Mouse (Mus musculus) heart, postnatal 4 days (tissue): ENCODE data around the gene Kcnma1. TPM values are rescaled to one million over a fixed set of nuclear protein-coding genes. Genes with fewer than 3 reads are reported as not detected.

ENCODE experiments used
- DNase-seq: peaks from one replicate; pipeline ENCODE4 v3.0.0; 2021
- total RNA-seq, 2 experiments: library from RNA; stranded (reverse); gene quantifications; 2 replicates each; pipeline ENCODE4 v1.2.3; 2021

The Kcnma1 gene
- total RNA-seq, 2 experiments from 2014 or later = 0.43 to 0.48 TPM

DNA sequence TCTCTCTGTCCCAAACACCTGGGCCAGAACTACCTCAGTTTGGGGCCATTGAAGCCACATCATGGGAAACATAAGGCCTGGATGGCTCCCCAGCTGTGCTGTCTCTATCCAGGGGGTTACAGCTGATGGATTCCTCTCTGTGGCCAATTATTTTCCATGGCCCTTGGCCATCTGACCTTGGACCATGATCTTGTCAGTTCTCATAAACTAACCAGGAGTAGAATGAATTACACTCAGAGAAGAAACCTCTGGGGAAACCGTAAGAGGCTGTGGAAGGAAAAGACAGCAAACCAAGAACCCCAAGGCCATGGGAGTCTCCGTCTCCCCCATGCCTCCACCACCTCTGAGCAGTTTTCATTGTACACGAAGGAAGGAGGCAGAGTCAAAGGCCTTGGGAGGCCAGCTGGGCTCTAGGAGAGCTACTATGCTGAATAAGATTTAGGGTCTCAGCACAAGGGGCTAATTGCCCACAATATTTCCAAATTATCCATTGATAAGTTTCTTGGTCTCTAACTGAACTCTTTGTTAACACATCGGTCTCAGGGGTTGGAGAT, 491.6 kb downstream of the Kcnma1 start:
- DNase-seq = peak; percentile 22

DNA sequence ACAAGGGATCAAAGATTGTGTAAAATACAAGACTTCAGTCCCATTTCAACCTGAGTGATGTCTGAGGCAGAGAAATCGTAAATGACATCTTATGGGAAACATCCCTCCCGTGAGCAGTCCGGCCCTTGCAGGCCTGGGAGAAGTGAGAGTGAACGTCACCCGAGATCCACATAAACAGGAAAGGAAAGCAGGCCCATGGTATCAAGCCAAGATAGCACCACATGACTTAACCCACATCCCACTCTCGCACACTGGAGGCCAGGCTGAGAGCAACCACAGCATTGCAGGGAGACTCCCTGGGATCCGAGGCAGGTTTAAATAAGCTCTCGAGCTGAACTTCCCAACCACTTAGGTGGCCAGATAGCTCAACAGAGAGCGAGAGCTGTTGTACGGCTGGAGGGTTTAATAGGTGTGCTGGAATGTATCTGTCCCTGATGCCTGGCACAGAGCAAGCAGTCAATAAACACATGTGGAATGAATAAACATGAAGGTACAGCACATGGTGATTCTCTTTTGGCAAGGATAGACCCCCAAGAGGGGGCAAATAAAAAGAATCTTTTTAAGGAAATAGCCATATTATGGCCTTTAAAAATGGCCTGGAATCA, 493.1 kb downstream of the Kcnma1 start:
- DNase-seq = no peak

DNA sequence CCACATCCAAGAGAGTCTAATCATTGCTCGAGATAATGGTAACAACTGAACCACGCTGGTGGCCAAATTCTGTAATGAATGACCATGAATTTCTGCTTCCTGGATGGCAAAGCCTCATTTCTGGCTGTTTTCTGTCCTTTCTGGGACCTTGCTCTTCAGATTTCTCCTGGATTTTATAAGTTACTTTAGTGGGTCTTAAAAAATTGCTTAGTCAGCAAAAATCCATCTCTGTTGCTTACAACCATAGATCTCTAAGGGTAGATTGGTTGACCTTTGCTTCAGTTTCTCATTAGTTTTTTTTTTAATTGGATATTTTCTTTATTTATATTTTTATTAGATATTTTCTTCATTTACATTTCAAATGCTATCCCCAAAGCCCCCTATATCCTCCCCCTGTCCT, 496.9 kb downstream of the Kcnma1 start:
- no peak for DNase-seq

DNA sequence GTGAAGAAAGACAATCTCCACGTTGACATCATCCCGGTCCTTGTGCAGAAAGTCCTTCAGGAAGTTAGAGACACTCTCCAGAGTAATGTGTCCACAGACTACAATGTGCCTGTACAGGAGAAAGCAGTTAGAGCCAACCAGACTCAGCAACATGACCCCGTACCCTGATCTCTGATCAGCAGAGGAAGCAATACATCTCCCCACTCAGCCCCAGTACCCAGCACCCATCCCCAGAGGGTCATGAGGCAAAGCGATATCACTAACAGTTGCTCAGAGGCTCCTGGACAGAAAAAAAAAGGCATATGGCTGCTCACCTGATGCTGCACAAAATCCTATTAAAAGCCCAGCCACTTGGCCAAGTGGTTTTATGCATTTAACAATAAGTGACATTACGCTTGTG, 504.5 kb downstream of the Kcnma1 start:
- DNase-seq = no peak

DNA sequence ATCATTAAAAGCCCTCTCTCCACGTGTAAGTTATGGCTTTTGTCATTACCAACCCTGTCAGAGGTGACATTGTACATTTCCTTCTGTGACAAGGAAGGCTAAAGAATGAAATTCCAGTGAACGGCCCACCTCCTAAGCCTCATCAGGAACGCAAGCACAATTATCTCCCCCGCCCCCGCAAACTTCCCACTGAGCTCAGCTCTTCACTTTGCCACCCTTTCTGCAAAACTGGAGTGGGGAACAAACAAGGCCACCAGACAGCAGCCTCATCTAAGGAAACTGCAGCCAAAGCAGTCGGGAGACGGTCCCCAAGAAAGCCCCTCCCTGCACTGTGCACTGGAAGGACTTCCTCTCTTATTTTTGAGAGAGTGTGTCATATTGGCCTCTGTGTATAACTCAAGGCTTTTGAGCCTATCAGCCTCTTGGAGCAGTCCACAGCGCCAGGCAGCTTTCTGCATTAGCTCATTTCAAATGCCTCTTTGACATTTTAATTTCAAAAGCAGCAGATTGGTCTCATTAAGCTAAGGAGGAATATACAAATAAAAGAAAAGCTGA, 512.0 kb downstream of the Kcnma1 start:
- DNase-seq = peak; percentile 24

DNA sequence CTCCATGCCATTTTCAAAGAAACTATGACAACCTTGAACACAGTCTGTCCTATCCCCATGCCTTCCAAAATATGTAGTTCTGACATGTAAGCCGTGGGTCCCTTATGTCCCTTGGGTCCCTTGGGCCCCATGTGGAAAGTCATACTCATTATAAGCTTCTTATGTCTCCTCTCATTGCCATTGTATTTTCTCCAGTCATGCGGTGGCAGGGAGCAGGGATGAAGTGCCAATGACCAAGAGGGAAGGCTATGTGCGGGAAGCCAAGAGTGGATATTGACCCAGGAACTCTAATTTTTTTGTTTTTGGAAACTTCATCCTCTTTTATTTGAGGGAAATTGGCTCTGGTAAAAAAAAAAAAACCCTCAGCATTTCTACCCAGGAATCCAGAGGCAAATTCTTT, 517.5 kb downstream of the Kcnma1 start:
- DNase-seq = no peak

DNA sequence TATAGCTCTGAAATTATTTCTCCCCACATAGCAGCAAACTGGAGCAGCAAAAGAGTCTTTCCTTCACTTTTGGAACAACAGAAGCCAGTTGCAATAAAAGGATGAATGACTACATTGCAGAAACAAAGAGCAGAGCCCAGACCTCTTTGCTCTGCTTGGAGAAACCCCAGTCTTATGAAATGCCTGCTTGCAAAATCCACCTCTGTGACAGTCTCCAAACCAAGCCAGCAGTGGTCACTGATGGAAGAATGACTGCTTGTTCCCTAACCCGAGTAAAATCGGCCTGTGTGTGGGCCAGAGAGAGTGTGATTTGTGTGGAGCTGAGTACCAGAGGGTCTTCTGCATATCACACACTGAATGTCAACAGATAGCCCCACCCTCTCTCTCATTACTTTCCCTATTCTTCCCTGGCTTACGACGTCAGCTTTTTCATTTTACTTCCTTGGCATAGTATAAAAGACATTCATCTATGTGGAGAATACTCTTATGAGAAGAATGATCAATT, 518.0 kb downstream of the Kcnma1 start:
- DNase-seq = no peak

DNA sequence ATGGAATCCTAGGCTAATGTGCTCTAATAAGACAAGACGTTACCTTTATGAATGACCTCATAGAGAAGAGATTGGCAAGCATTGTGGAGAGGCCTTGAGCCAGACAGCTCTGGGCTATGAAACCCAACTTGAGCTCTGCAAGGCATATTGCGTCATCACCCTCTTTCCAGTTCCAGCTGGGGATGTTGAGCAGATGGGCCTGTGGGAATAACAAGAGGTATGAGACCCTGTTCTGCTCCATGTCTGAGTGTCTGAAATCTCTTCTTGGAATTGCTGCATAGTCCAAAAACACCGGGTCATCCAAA, 519.8 kb downstream of the Kcnma1 start:
- DNase-seq = peak; percentile 25

DNA sequence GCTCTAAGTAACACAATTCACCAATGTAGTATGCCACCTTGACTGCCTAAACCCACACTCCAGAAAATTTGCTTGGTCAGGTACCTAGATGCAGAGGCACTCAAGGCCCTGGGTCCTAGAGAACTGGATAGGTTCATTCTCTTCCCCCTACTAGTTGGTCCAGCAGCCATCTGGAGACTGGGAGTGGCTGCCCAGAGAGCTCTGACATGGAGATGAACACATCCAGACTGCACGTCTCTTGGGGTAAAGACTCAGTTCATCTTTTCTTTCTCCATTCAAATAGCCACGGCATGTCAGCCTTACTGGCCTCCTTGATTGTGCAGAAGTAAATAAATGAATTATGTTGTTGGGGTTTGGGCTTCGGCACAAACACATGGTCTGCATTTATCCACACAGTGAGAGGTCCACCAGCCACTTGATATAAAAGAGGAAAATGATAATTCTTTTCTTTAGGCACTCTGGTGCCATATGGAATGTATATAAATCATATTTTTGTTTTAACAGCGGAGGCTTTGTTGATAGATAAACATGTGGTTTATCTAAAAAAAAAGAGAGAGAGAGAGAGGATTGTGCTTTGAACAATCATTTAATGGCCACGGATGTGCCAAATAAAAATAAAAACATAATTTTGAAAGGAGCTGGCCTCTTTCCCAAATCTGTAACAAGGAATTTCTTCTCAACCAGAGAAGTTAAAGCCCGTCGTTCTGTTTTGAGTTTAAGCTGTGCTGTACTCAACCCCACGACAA, 520.4 kb downstream of the Kcnma1 start:
- DNase-seq = no peak

DNA sequence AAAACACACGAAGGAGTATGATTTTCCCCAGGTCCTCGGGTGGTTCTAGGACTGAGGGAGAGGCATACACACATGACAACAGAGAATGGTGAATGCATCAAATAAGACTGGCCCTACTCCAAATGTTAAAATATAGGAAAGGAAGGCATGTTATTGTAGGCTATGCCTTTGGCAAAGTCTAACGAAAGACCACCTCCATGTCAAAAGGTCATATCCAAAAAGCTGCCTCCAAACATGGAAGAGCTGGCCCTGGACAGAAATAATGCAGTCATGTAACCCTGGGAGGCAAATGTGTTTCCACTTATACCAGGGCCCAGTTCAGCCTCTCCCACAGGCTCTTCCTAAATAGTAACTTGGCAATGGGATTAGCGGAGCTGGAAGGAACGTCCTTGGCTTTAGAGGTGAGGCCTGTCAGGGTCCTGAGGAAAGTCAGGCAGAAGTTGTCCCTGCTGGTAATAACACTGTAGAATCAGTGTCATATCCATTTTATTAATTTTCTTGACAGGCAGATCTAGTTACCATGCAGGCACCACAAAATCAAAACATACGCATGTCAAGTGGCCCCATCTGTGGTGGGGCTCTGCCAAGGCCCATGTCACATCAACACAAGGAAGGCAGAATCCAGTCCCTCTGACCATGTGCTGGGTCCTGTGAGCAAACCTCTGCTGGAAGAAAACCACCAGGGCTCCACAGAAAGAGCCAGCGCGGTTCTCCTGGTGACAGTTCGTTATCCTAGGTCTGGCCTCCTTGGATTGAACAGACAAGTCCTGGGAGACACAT, 521.5 kb downstream of the Kcnma1 start:
- peak; percentile 12 for DNase-seq

DNA sequence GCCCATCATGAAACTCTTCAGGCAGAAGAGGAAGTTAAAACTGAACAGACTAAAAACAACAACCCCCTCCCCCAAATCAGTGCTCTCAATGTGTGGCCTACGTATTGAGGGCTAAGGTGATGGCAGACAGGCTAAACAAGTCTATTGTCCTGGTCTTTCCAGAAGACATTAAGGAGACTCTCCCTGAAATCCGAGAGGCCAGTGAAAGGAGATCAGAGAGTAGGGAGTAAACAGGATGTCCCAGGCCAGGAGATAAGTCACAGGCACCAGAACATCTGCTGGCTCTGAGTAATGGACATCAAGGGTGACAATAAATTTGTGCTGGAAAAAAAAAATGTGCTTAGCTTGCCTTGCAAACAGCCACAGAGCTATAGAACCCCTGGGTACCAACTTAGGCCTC, 522.9 kb downstream of the Kcnma1 start:
- DNase-seq = no peak

DNA sequence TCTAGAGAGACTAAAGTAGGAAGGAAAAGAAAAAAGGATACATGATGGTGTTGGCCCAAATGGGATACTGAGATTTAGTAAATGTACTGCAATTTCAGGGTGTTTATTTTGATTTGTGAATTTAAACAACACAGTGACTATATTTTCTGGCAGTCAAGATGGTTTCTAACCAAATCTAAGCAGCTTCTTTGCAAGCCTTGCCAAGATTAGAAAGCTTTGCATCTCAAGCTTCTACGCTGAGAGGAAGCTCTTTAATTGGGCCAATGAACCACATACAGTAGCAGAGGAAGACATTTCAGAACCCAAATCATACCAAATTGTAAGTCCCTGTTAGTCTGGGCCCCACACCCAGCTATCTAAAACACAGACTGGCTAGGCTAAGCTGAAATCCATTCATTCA, 527.6 kb downstream of the Kcnma1 start:
- no peak for DNase-seq

DNA sequence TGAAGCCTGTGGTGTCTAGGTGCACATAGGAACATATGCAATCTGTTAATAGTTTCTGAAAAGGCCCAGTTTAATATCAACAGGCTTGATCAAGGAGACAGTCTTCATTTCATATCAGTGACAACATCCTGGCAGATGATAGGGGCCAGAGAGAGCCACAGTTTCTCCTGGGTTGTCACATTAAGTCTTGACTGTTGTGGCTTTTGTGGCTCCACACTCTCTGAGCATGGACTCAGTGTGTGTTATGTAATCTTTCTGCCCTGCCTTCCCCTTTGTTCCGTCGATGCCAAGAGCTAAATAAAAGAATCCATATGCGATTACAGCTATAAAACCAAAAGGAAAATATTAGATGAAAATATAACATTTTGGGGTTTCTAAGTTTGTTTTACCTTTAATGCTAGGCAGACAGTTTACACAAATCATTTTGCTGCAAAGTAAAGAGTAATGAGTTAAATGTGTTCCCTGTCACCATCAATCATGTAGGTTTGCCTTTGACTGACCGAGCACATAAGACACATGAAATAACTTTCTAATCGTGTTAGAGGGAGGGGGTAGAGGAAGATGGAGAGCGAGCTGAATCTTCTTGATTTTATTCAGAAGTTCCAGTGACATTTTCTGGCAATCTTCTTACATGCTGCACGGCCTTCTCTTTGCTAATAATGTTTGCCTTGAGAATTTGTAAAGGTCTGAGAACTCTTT, 528.3 kb downstream of the Kcnma1 start:
- no peak for DNase-seq

DNA sequence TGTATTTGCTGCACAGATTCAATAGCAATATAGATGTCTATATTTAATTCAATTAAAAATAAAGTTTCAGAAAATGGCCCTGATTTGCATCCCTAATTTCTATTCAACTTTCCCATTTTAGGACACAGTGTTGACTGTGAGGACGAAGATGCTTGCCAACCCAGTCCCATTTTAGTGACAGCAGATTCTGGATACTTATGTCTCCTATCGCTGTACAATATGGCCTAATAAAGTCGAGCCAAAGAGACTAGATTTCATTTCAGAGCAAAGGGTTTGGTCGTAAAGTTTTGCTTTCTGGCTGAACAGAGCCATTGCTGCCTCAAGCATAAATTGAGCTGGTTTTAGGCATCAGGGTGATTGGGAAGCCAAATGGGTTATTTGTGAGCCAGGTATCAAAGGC, 539.2 kb downstream of the Kcnma1 start:
- no peak for DNase-seq

DNA sequence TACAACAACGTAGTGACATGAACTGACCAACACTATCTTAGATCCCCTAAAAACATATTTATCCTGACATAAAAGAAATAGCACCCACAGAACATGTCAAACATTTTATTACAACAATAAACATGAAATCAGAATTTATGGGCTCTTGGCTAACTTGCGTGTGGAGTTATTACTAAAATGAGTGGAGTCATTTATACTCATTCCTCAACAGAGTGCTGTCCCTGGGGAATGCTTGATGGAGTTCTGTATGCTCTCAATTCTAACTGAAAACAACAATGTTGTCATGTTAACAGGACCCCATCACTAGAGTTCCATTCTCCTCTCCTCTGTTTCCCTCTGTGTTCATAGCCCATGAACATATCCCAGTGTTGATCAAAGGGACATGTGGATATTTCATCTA, 544.2 kb downstream of the Kcnma1 start:
- no peak for DNase-seq

DNA sequence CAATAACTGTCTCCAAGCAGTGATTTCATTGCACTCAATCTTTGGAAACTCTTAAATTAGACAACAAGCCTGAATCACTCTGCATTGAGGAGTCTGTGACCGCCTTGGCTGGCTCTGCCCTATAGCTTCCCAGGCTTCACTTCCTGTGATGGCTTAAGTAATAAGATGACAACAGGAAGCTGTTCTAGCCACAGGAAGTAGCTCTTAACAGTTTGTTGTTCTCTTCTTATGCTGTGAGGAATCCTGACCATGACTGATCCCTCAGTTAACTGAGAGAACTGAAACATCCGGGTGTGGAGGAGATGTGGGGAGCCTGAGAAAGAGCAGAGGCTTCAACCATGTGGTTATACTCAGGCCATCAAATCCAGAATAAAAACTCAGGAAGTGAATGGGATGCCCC, 549.2 kb downstream of the Kcnma1 start:
- DNase-seq = no peak

DNA sequence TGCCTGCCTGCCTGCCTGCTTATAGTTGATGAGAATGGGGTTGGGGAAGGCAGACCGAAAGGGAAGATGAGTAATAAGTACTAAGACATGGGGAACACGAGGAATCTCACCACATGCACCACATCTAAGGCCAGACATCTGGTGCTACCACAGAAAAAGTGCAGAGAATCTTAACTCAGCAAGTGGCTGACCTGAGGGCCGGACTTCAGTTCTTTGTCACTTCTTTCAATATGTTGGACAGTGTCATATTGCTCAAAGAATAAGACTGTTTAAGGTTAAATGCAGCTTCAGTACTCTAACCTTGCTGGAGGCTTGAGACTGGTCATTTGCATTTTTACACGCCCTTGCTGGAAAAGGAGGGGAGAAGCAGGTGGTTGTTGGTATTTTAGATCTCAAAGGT, 555.7 kb downstream of the Kcnma1 start:
- DNase-seq = no peak

DNA sequence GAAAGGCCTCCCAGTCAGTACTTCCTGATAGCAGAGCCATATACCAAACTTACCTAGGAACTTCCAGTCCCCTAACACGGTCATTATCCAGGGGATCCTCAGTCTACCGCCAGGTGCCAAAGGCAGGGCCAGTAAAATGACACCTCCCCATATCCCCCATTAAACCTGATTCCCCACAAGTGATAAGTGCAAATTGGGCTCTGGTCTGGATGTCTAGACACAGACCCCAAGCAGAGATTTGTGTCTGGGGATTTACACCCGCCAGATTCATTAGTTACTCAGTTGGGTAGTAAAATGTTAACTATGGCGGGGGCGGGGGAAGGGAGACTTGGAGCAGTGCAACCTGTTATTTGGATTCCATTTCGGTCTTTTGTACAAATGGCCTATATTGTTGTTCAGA, 562.6 kb downstream of the Kcnma1 start:
- DNase-seq = no peak

DNA sequence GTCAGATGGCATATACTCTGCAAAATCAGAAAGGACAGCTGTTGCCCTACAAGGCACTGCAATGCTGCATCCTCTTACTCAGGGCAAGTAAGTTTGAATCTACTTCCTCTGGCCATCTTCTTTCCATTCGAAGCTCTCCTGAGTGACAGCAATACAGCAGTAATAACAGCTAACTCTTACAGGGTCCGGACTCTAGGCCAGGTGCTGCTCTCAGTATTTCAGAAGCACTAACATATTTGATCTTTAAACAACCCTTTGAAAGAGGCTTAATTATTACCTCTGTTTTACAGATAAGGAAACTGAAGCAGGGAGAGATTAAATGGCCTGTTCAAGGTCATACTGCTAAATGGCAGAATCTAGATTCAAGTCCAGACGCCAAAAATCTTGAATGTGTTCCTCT, 576.8 kb downstream of the Kcnma1 start:
- DNase-seq = no peak

DNA sequence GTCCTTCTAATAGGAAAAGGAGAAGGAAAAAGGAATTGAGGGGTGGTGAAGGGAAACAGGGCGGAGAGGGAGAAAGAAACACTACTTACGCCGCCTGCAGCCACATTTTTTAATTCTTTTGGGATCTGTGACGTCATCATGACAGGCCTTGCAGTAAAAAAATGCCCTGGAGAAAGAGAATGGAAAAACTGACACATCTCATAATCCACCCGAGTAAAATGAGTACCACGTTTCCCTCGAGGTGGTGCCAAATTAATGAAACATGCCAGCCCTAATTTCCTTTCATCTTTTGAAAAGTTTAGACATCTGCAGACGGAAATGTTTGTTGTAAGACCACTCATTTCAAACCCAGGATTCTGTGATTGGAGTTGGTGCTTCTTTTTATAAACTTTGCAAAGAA, 578.4 kb downstream of the Kcnma1 start:
- DNase-seq = no peak

DNA sequence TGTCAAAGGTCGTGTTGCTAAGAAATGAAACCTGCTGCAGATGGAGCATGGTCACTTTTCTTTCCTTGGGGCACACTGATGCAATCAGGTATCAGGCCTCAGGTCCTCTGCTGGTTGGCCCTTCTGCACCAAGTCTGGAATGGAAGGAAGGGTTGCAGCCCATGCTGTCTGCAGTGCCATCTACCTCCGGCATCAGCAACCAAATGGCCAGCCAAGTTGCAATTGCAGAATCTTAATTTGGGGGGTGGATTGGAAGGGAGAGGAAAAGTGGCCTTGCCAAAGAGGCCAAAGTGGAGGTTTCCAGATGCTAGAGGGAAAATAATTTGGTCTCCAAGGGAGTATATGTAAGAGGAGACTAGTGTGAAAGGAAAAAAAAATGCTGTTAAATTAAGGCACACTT, 584.3 kb downstream of the Kcnma1 start:
- DNase-seq = no peak

DNA sequence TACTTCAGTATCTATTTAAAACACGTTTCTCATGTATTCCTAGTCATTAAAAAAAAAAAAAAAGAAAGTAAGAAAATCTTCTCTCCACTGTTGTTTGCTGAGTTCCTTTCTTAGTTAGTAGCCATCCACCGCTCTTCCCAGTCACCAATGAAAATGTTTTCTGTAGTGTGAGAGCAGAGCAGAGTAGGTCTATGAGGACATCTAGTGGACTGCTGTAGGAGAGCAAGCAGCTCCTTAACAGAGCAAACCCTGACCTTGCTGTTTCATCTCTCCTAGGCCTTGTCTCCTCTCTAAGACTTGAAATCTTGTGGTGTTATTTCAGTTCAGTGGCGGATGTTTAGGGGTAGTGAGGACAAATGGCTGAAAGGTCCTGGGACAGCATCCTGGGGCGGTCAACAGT, 585.2 kb downstream of the Kcnma1 start:
- peak; percentile 11 for DNase-seq
